Mouse (Mus musculus): Measurements from ENCODE around the gene Vmn1r226. TPM values are rescaled to one million over a fixed set of nuclear protein-coding genes. Genes with fewer than 3 reads are reported as not detected.

The Vmn1r226 gene
- polyA plus RNA-seq (2014; fragmentation: Nextera tagmentation; extraction: Ambion mirVana) = not detected in 2 replicates

- ATAC-seq (ENCODE audit: low FRiP score) (no peak), DNase-seq (ENCODE audit: low spot score) (no peak)
- no peak within 1 kb of the TSS for H3K4me3 ChIP-seq (ENCODE audit: low read depth, low read length)
- no peak within 1 kb of the TSS for H3K27ac ChIP-seq (ENCODE audit: low read depth, low read length)
- no peak within 1 kb of the TSS for H3K4me2 ChIP-seq (replicated peaks; ENCODE audit: low read depth, low read length)
- no peaks in the 10 kb centered on the region for H3K4me1 ChIP-seq (replicated peaks; ENCODE audit: control insufficient read depth, insufficient read depth, low read length)
- no peaks in the 10 kb centered on the region for H3K27me3 ChIP-seq (ENCODE audit: control insufficient read depth, insufficient read depth, low read length)
- no peak within 1 kb of the TSS for H3K9ac ChIP-seq (ENCODE audit: low read depth, low read length)
- H3K9me3 ChIP-seq (ENCODE audit: control insufficient read depth, low read length) = 0 out of 2 replicates have a peak, but pooled peaks cover 2% of the 10 kb centered on the region
- H3K36me3 ChIP-seq (ENCODE audit: control insufficient read depth, insufficient read depth, low read length) = no peaks in the 10 kb centered on the region
Observed at GRCm38 (mm10) chr17:20682543-20682942, at the start of gene Vmn1r226. Gene Vmn1r226 (plus strand): TSS chr17:20682843.

GRCm38 (mm10) chr17:20729543-20729942 is 46.9 kb downstream of the Vmn1r226 start, which contains the start of gene Vmn1r227:
Gene Vmn1r227 (plus strand): TSS chr17:20729843.
- ATAC-seq (ENCODE audit: low FRiP score) (no peak), DNase-seq (ENCODE audit: low spot score) (no peak)
- Histone ChIP-seq H3K4me2 (replicated peaks; ENCODE audit: low read depth, low read length) (no peak within 1 kb of the TSS), H3K9me3 (ENCODE audit: control insufficient read depth, low read length) (no peaks in the 10 kb centered on the region; the same call in 1 of the 2 replicates), H3K4me3 (ENCODE audit: low read depth, low read length) (no peak within 1 kb of the TSS), H3K4me1 (replicated peaks; ENCODE audit: control insufficient read depth, insufficient read depth, low read length) (no peaks in the 10 kb centered on the region), H3K9ac (ENCODE audit: low read depth, low read length) (no peak within 1 kb of the TSS), H3K27ac (ENCODE audit: low read depth, low read length) (no peak within 1 kb of the TSS), H3K36me3 (ENCODE audit: control insufficient read depth, insufficient read depth, low read length) (no peaks in the 10 kb centered on the region), H3K27me3 (ENCODE audit: control insufficient read depth, insufficient read depth, low read length) (no peaks in the 10 kb centered on the region)
- WGBS = 50% methylated on average over 1 of the region's 1 CpGs

Other genes starting within 250 kb of the Vmn1r226 start
- gene Vmn2r108, start 201.5 kb upstream of the Vmn1r226 start, polyA plus RNA-seq (2014; fragmentation: Nextera tagmentation; extraction: Ambion mirVana) = not detected in 2 replicates
- gene Vmn1r225, start 184.7 kb upstream of the Vmn1r226 start, polyA plus RNA-seq (2014; fragmentation: Nextera tagmentation; extraction: Ambion mirVana) = not detected in 2 replicates
- gene Vmn2r109, start 118.1 kb upstream of the Vmn1r226 start, polyA plus RNA-seq (2014; fragmentation: Nextera tagmentation; extraction: Ambion mirVana) = not detected in 2 replicates
- gene Vmn2r110, start 86.4 kb upstream of the Vmn1r226 start, polyA plus RNA-seq (2014; fragmentation: Nextera tagmentation; extraction: Ambion mirVana) = 0.06 TPM in 1 of 2 replicates, not detected in the other
- not detected in 2 replicates for gene Fpr-rs3, start 58.0 kb upstream of the Vmn1r226 start, polyA plus RNA-seq (2014; fragmentation: Nextera tagmentation; extraction: Ambion mirVana)
- not detected in 2 replicates for gene Vmn1r227, start 47.0 kb downstream of the Vmn1r226 start, polyA plus RNA-seq (2014; fragmentation: Nextera tagmentation; extraction: Ambion mirVana)
- not detected in 2 replicates for gene Vmn1r228, start 103.3 kb downstream of the Vmn1r226 start, polyA plus RNA-seq (2014; fragmentation: Nextera tagmentation; extraction: Ambion mirVana)
- not detected in 2 replicates for gene Vmn1r229, start 128.7 kb downstream of the Vmn1r226 start, polyA plus RNA-seq (2014; fragmentation: Nextera tagmentation; extraction: Ambion mirVana)
- not detected in 2 replicates for gene Vmn1r230, start 157.6 kb downstream of the Vmn1r226 start, polyA plus RNA-seq (2014; fragmentation: Nextera tagmentation; extraction: Ambion mirVana)
- gene Vmn1r231, start 222.2 kb downstream of the Vmn1r226 start, polyA plus RNA-seq (2014; fragmentation: Nextera tagmentation; extraction: Ambion mirVana) = not detected in 2 replicates
- gene Vmn1r232, start 236.9 kb downstream of the Vmn1r226 start, polyA plus RNA-seq (2014; fragmentation: Nextera tagmentation; extraction: Ambion mirVana) = not detected in 2 replicates

All from hindbrain, embryonic 11.5 days (tissue).